Mouse (Mus musculus) urinary bladder, postnatal 10 days (tissue): Measurements from ENCODE around the gene Extl2.

Experiments
- DNase-seq: peaks from one replicate; pipeline ENCODE4 v3.0.0; 2022; ENCODE audit warnings: low spot score

Gene Extl2

GRCm38 (mm10) chr3:116006978-116007940 lies at the start of gene Extl2, which contains the start of gene Slc30a7:
TSS of gene Extl2 (plus strand) at chr3:116007462.
TSS of gene Slc30a7 (minus strand) at chr3:116007406.
- peak; percentile 52 for DNase-seq

- no peak for DNase-seq
These were observed 45.8 kb upstream of the Extl2 start for GRCm38 (mm10) chr3:115961311-115962027.

- DNase-seq: no peak
These were observed 45.2 kb upstream of the Extl2 start for GRCm38 (mm10) chr3:115962028-115962415.

GRCm38 (mm10) chr3:115963597-115963996 lies 43.7 kb upstream of the Extl2 start:
- DNase-seq: no peak

GRCm38 (mm10) chr3:115964071-115964470 lies 43.2 kb upstream of the Extl2 start:
- no peak for DNase-seq

- no peak for DNase-seq
These were observed 38.3 kb upstream of the Extl2 start for GRCm38 (mm10) chr3:115968745-115969530.

GRCm38 (mm10) chr3:115971045-115971785 lies 36.0 kb upstream of the Extl2 start:
- DNase-seq: no peak

GRCm38 (mm10) chr3:115971891-115972646 lies 35.2 kb upstream of the Extl2 start:
- no peak for DNase-seq

- no peak for DNase-seq
These were observed 33.0 kb upstream of the Extl2 start for GRCm38 (mm10) chr3:115974228-115974627.

- no peak for DNase-seq
These were observed 32.3 kb upstream of the Extl2 start for GRCm38 (mm10) chr3:115974995-115975394.

- DNase-seq: no peak
These were observed 28.3 kb upstream of the Extl2 start for GRCm38 (mm10) chr3:115979000-115979399.

- DNase-seq: no peak
These were observed 24.0 kb upstream of the Extl2 start for GRCm38 (mm10) chr3:115983217-115983616.

- no peak for DNase-seq
These were observed 22.6 kb upstream of the Extl2 start for GRCm38 (mm10) chr3:115984653-115985052.

GRCm38 (mm10) chr3:115985183-115985892 lies 21.9 kb upstream of the Extl2 start:
- no peak for DNase-seq

GRCm38 (mm10) chr3:115992103-115992502 lies 15.2 kb upstream of the Extl2 start:
- no peak for DNase-seq

- no peak for DNase-seq
These were observed 14.7 kb upstream of the Extl2 start for GRCm38 (mm10) chr3:115992588-115992987.

- DNase-seq: no peak
These were observed 14.2 kb upstream of the Extl2 start for GRCm38 (mm10) chr3:115993025-115993424.

GRCm38 (mm10) chr3:115996929-115997328 lies 10.3 kb upstream of the Extl2 start:
- DNase-seq: no peak

GRCm38 (mm10) chr3:116006284-116006977 lies 831 bp upstream of the Extl2 start:
- no peak for DNase-seq
